Mouse (Mus musculus) MEL (cell line): Measurements from ENCODE around the gene Klhdc2. TPM values are rescaled to one million over a fixed set of nuclear protein-coding genes. Genes with fewer than 3 reads are reported as not detected.
A peak's percentile ranks its signal among the peaks of the same experiment; 100 is the strongest.

ENCODE experiments used
- DNase-seq: peaks from one replicate; pipeline ENCODE4 v3.0.0; 2011; ENCODE audit warnings: low read depth, low spot score
- H3K27ac ChIP-seq: 2 replicates; pipeline ENCODE4 v1.5.1; 2012; ENCODE audit warnings: low read depth, mild to moderate bottlenecking, control low read depth, low read length, moderate library complexity; ENCODE audit not compliant: control insufficient read depth
- H3K27me3 ChIP-seq, 2 experiments: fragments of 150-350 bp in 1 of 2; sonication (generic) in 1 of 2; 2 replicates each; pipeline ENCODE4 v1.6.1; 2012; ENCODE audit warnings: low read length in 2 of 2, mild to moderate bottlenecking in 2 of 2, improper control_type of control experiment in 1 of 2, moderate library complexity in 1 of 2; ENCODE audit not compliant: insufficient read depth in 2 of 2, control insufficient read depth in 1 of 2
- H3K36me3 ChIP-seq, 2 experiments: 2 replicates each; pipeline ENCODE4 v1.6.1; 2012 to 2014; ENCODE audit warnings: low read length in 2 of 2, improper control_type of control experiment in 1 of 2, inconsistent platforms in 1 of 2, mild to moderate bottlenecking in 1 of 2; ENCODE audit not compliant: insufficient read depth in 2 of 2, control insufficient read depth in 1 of 2
- H3K4me1 ChIP-seq, 2 experiments: fragments of 150-350 bp in 1 of 2; sonication (generic) in 1 of 2; 2 replicates each; pipeline ENCODE4 v1.6.1; 2012; ENCODE audit warnings: low read length in 2 of 2, improper control_type of control experiment in 1 of 2, mild to moderate bottlenecking in 1 of 2; ENCODE audit not compliant: insufficient read depth in 2 of 2, control insufficient read depth in 1 of 2
- H3K4me3 ChIP-seq, 2 experiments: fragments of 150-350 bp in 1 of 2; sonication (generic) in 1 of 2; 2 replicates each; pipeline ENCODE4 v1.5.1; 2012; ENCODE audit warnings: low read depth in 2 of 2, low read length in 2 of 2, mild to moderate bottlenecking in 2 of 2, moderate library complexity in 2 of 2, control low read depth in 1 of 2, improper control_type of control experiment in 1 of 2; ENCODE audit not compliant: control insufficient read depth in 1 of 2, insufficient read depth in 1 of 2
- H3K79me2 ChIP-seq: 2 replicates; pipeline ENCODE4 v1.6.1; 2012; ENCODE audit warnings: mild to moderate bottlenecking, low read length, moderate library complexity; ENCODE audit not compliant: control insufficient read depth, poor library complexity, insufficient read depth
- H3K9ac ChIP-seq: 2 replicates; pipeline ENCODE4 v1.6.1; 2012; ENCODE audit warnings: low read depth, mild to moderate bottlenecking, control low read depth, low read length, moderate library complexity; ENCODE audit not compliant: control insufficient read depth, poor library complexity, severe bottlenecking
- H3K9me3 ChIP-seq: fragments of 150-350 bp; sonication (generic); replicated peaks from 2 replicates; pipeline ENCODE4 v1.6.1; 2012; ENCODE audit warnings: mild to moderate bottlenecking, low read length, improper control_type of control experiment, moderate library complexity; ENCODE audit not compliant: insufficient read depth
- BHLHE40 ChIP-seq: IDR thresholded peaks from 2 replicates; pipeline ENCODE4 v1.6.1; 2012; ENCODE audit warnings: low read depth, mild to moderate bottlenecking, inconsistent platforms, low read length, improper control_type of control experiment, borderline replicate concordance
- CTCF ChIP-seq, 3 experiments: IDR thresholded peaks in 2 of 3; conservative IDR thresholded peaks in 1 of 3; 2 replicates each; pipeline ENCODE4 v1.5.1; 2011 to 2012; ENCODE audit warnings: low read length in 3 of 3, low read depth in 2 of 3, mild to moderate bottlenecking in 2 of 3, improper control_type of control experiment in 1 of 3, inconsistent platforms in 1 of 3, mixed read lengths in 1 of 3, moderate library complexity in 1 of 3; ENCODE audit not compliant: control insufficient read depth in 1 of 3, insufficient read depth in 1 of 3, poor library complexity in 1 of 3, severe bottlenecking in 1 of 3
- E2F4 ChIP-seq: IDR thresholded peaks from 2 replicates; pipeline ENCODE4 v1.6.1; 2011; ENCODE audit warnings: low read depth, low read length, improper control_type of control experiment, borderline replicate concordance
- EP300 ChIP-seq, 2 experiments: IDR thresholded peaks; 2 replicates each; pipeline ENCODE4 v1.6.1; 2011; ENCODE audit warnings: improper control_type of control experiment in 2 of 2, low read length in 2 of 2, low read depth in 1 of 2, mild to moderate bottlenecking in 1 of 2
- ETS1 ChIP-seq: IDR thresholded peaks from 2 replicates; pipeline ENCODE4 v1.6.1; 2012; ENCODE audit warnings: low read depth, mild to moderate bottlenecking, inconsistent platforms, low read length, improper control_type of control experiment, moderate library complexity
- GABPA ChIP-seq: IDR thresholded peaks from 2 replicates; pipeline ENCODE4 v1.6.1; 2012; ENCODE audit warnings: low read depth, mild to moderate bottlenecking, inconsistent platforms, low read length, improper control_type of control experiment, moderate library complexity
- GATA1 ChIP-seq: IDR thresholded peaks from 2 replicates; pipeline ENCODE4 v1.6.1; 2011; ENCODE audit warnings: low read depth, low read length, improper control_type of control experiment
- JUND ChIP-seq: IDR thresholded peaks from 2 replicates; pipeline ENCODE4 v1.6.1; 2011; ENCODE audit warnings: low read depth, mild to moderate bottlenecking, improper control_type of control experiment, low read length
- MAFK ChIP-seq: IDR thresholded peaks from 2 replicates; pipeline ENCODE4 v1.6.1; 2011; ENCODE audit warnings: low read depth, mild to moderate bottlenecking, low read length, improper control_type of control experiment, borderline replicate concordance
- MAZ ChIP-seq: IDR thresholded peaks from 2 replicates; pipeline ENCODE4 v1.6.1; 2012; ENCODE audit warnings: low read depth, mild to moderate bottlenecking, inconsistent platforms, low read length, improper control_type of control experiment
- RAD21 ChIP-seq: IDR thresholded peaks from 2 replicates; pipeline ENCODE4 v1.6.1; 2011; ENCODE audit warnings: mild to moderate bottlenecking, low read depth, low read length, improper control_type of control experiment
- RCOR1 ChIP-seq: IDR thresholded peaks from 2 replicates; pipeline ENCODE4 v1.6.1; 2012; ENCODE audit warnings: low read depth, mild to moderate bottlenecking, inconsistent platforms, low read length, improper control_type of control experiment
- SMC3 ChIP-seq: IDR thresholded peaks from 2 replicates; pipeline ENCODE4 v1.6.1; 2011; ENCODE audit warnings: low read depth, low read length, improper control_type of control experiment
- TBP ChIP-seq: IDR thresholded peaks from 2 replicates; pipeline ENCODE4 v1.8.0; 2011; ENCODE audit warnings: low read depth, low read length, improper control_type of control experiment
- UBTF ChIP-seq: IDR thresholded peaks from 2 replicates; pipeline ENCODE4 v1.6.1; 2012; ENCODE audit warnings: low read depth, mild to moderate bottlenecking, inconsistent platforms, low read length, improper control_type of control experiment, moderate library complexity, borderline replicate concordance; ENCODE audit not compliant: insufficient read depth
- ZNF384 ChIP-seq: IDR thresholded peaks from 2 replicates; pipeline ENCODE4 v1.6.1; 2012; ENCODE audit warnings: low read depth, mild to moderate bottlenecking, inconsistent platforms, low read length, improper control_type of control experiment
- polyA plus RNA-seq, 2 experiments: library from polyadenylated mRNA; stranded (reverse) in 1 of 2; unstranded in 1 of 2; fragments of >175 nt in 1 of 2; fragments of >200 nt in 1 of 2; gene quantifications; 2 replicates each; pipeline versions ENCODE4 v1.2.1 to v1.2.4; 2012; ENCODE audit warnings: low replicate concordance in 2 of 2, low read depth in 1 of 2; ENCODE audit not compliant: insufficient read length in 2 of 2, insufficient read depth in 1 of 2, missing spikeins in 1 of 2
- total RNA-seq: library from RNA; depleted of rRNA; stranded (reverse); fragments of 300-350 nt; gene quantifications from 2 replicates; pipeline ENCODE4 v1.2.3, GENCODE M21; 2012

Klhdc2 gene
- total and polyA plus RNA-seq, 3 experiments, result 48.5 to 154 (median 51.7) TPM

- no peaks in the 10 kb centered on the region for H3K79me2 ChIP-seq
- DNase-seq, result peak; percentile 84
- H3K4me1 ChIP-seq, result no peaks in the 10 kb centered on the region
- H3K36me3 ChIP-seq, result no peaks in the 10 kb centered on the region
- H3K27ac ChIP-seq, result no peak overlapping the region
- no peaks in the 10 kb centered on the region for H3K9me3 ChIP-seq
- H3K9ac ChIP-seq, result no peak overlapping the region
- no peak overlapping the region for H3K4me3 ChIP-seq
- TF ChIP-seq RCOR1, result peak; percentile 21; the same call in 1 of the 2 replicates
- peak; percentile 49; the same call in 1 of the 2 replicates for TF ChIP-seq TBP
- TF ChIP-seq EP300 (IDR thresholded peaks at IDR 0.05; ENCODE audit: low read depth in 1 of 2, low read length in 2 of 2), result peak; percentile 40 to 59; a peak in 3 of 4 replicates
- peak; percentile 83 for TF ChIP-seq MAZ
- TF ChIP-seq RAD21, result no peak
- peak; percentile 31; the same call in 1 of the 2 replicates for TF ChIP-seq ETS1
- no peak for TF ChIP-seq GABPA
- TF ChIP-seq GATA1, result peak; percentile 91
- TF ChIP-seq, all 39 proteins: peak for 6
- peaks cover 0 to 2% of the 10 kb centered on the region in 2 experiments; a peak in 3 of 4 replicates for H3K27me3 ChIP-seq
These were observed 45.7 kb upstream of the Klhdc2 start for GRCm38 (mm10) chr12:69250756-69251155.

DNA sequence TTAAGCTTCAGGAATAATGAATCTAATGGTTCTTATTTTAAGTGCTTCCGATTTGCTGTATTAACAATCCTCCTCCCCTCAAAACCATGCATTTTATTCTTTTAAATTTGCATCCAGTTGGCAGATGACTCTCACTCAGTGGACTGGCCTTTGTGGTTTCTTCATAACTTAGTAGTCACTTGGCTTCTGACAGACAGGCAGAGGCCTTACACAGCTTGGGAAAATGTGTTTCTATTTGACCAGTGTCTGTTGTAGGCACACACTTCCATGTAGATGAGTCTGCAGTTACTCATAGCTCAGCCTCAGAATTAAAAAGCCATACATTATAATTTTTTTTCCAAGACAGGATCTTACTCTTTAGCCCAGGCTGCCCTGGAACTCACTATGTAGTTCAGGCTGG lies 42.7 kb upstream of the Klhdc2 start:
- H3K27ac ChIP-seq, result no peak overlapping the region
- no peaks in the 10 kb centered on the region for H3K79me2 ChIP-seq
- peaks cover 0 to 4% of the 10 kb centered on the region in 2 experiments; a peak in 2 of 4 replicates for H3K27me3 ChIP-seq
- no peaks in the 10 kb centered on the region for H3K4me1 ChIP-seq
- H3K36me3 ChIP-seq, result no peaks in the 10 kb centered on the region
- TF ChIP-seq JUND (no peak), GATA1 (no peak), SMC3 (no peak), BHLHE40 (no peak), ZNF384 (no peak), MAFK (no peak), CTCF (IDR thresholded peaks at IDR 0.05 in 2 of 3, conservative IDR thresholded peaks at IDR 0.05 in 1 of 3; ENCODE audit: control insufficient read depth in 1 of 3, insufficient read depth in 1 of 3, low read depth in 2 of 3, low read length in 3 of 3, poor library complexity in 1 of 3, severe bottlenecking in 1 of 3) (no peak), UBTF (no peak), E2F4 (no peak)
- no peak overlapping the region for H3K9ac ChIP-seq
- no peaks in the 10 kb centered on the region for H3K9me3 ChIP-seq
- no peak overlapping the region for H3K4me3 ChIP-seq
- no peak for DNase-seq
